Mouse (Mus musculus): ENCODE data around the gene Zfp609. TPM values are rescaled to one million over a fixed set of nuclear protein-coding genes. Genes with fewer than 3 reads are reported as not detected.

Gene Zfp609
- total and polyA plus RNA-seq, 2 experiments from 2014 or later, result 5.4 to 11.2 TPM

DNA sequence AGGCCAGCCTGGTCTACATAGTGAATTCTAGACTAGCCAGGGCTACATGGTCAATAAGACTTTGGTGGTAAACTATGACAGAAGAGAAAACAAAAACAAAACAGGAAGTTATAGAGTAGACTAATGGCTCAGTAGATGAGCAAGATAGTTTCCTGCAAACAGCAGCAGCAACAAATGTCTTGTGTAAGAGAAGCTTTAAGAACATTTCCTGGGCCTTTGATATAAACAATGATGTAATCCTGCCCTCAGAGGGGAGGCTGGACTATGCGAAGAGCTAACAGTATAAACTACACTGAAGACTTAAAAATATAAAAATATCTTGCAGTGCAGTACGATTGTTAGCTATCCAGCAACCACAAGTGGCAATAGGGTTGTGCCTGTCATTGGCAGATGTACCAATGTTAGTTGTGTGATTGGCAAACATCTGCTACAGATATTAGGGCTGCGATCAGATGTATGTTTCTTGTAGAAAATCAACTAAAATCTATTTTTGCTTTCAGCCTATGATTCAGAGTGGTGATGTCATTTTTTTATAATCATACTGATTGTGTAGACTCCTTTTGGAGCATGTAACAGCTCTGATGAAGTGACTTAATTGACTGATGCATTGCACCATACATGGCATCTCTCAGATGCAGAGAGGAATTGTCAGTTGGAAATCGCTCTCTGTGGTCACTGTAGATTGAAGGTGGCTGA, 146.3 kb downstream of the Zfp609 start:
- Histone ChIP-seq H3K9ac (replicated peaks; ENCODE audit: low read length, poor library complexity, severe bottlenecking) (no peak overlapping the region), H3K36me3 (ENCODE audit: insufficient read depth, low read length) (no peaks in the 10 kb centered on the region), H3K4me1 (ENCODE audit: insufficient read depth, low read length) (peaks cover 23% of the 10 kb centered on the region), H3K4me3 (ENCODE audit: low read depth, low read length) (no peak overlapping the region), H3K4me2 (ENCODE audit: low read depth, low read length, poor library complexity, severe bottlenecking) (no peak overlapping the region), H3K9me3 (ENCODE audit: low read length) (no peaks in the 10 kb centered on the region), H3K27ac (ENCODE audit: low read depth, low read length) (no peak overlapping the region), H3K27me3 (ENCODE audit: insufficient read depth, low read length) (no peaks in the 10 kb centered on the region)
- TF ChIP-seq CTCF (IDR thresholded peaks at IDR 0.05), result no peak
- DNase-seq (ENCODE audit: low spot score) (no peak), ATAC-seq (ENCODE audit: low FRiP score) (no peak)
- 86% methylated on average over 4 of the region's 4 CpGs for WGBS

DNA sequence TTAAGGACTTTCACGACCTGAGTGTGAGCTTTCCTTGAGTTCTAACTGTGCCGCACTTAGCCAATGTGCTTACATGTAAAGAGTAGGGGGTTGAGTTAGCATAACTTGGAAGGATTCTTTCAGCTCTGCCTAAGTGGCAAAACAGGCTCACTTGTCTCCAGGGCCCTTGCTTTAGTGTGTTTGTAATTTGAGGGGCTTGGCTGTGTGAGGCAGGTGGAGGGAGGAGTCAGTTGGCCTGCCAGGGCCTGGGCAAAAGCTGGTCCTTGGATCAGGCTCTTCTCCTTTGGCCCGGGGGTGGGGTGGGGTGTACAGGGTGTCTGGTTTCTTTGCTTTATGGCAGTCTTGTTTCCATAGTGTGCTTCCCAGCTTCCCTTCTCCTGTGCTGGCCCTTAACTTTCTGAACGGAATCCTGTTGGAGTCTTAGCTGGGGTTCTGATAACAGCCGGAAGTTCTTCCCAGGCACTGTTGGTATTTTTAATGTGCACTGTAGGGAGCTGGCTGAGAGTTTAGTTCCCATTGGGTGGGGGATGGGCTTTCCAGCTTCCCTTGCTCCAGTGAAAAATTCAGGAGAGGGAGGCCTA, 148.1 kb downstream of the Zfp609 start:
- Histone ChIP-seq H3K9me3 (ENCODE audit: low read length) (no peaks in the 10 kb centered on the region), H3K36me3 (ENCODE audit: insufficient read depth, low read length) (no peaks in the 10 kb centered on the region), H3K4me3 (ENCODE audit: low read depth, low read length) (peak overlapping the region; percentile 13), H3K4me2 (ENCODE audit: low read depth, low read length, poor library complexity, severe bottlenecking) (peak overlapping the region; percentile 45), H3K9ac (replicated peaks; ENCODE audit: low read length, poor library complexity, severe bottlenecking) (0 out of 2 replicates have a peak overlapping the region, but pooled peaks have one; percentile 33), H3K4me1 (ENCODE audit: insufficient read depth, low read length) (peaks cover 25% of the 10 kb centered on the region), H3K27me3 (ENCODE audit: insufficient read depth, low read length) (no peaks in the 10 kb centered on the region), H3K27ac (ENCODE audit: low read depth, low read length) (peak overlapping the region; percentile 47; the same call in 1 of the 2 replicates)
- ATAC-seq (ENCODE audit: low FRiP score) (no peak), DNase-seq (ENCODE audit: low spot score) (no peak)
- 24% methylated on average over 5 of the region's 5 CpGs for whole genome bisulfite sequencing
- TF ChIP-seq CTCF (IDR thresholded peaks at IDR 0.05), result no peak

DNA sequence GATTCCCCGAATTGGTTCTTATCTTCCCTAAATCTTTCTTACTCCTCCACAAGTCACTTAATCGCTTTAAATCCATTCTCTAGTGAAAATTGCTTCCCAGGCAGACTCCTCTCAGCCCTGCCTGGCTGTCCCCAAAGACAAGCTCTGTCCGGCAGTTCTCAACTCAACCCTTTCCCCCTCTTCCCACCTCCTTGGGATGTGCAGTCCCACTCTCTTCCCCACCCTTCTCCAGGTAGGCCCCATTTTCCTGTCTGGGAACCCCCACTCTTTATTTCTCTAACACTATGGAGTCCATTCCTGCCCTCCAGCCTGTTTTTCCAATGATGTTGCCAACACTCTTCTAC, 150.3 kb downstream of the Zfp609 start:
- 0% methylated on average over 3 of the region's 3 CpGs for whole genome bisulfite sequencing
- DNase-seq (ENCODE audit: low spot score) (no peak), ATAC-seq (ENCODE audit: low FRiP score) (no peak)
- Histone ChIP-seq H3K27me3 (ENCODE audit: insufficient read depth, low read length) (no peaks in the 10 kb centered on the region), H3K36me3 (ENCODE audit: insufficient read depth, low read length) (no peaks in the 10 kb centered on the region), H3K27ac (ENCODE audit: low read depth, low read length) (peak overlapping the region; percentile 80), H3K4me3 (ENCODE audit: low read depth, low read length) (peak overlapping the region; percentile 59), H3K4me1 (ENCODE audit: insufficient read depth, low read length) (peaks cover 25% of the 10 kb centered on the region), H3K9me3 (ENCODE audit: low read length) (no peaks in the 10 kb centered on the region), H3K4me2 (ENCODE audit: low read depth, low read length, poor library complexity, severe bottlenecking) (peak overlapping the region; percentile 87), H3K9ac (replicated peaks; ENCODE audit: low read length, poor library complexity, severe bottlenecking) (peak overlapping the region; percentile 76)
- TF ChIP-seq CTCF (IDR thresholded peaks at IDR 0.05), result no peak

DNA sequence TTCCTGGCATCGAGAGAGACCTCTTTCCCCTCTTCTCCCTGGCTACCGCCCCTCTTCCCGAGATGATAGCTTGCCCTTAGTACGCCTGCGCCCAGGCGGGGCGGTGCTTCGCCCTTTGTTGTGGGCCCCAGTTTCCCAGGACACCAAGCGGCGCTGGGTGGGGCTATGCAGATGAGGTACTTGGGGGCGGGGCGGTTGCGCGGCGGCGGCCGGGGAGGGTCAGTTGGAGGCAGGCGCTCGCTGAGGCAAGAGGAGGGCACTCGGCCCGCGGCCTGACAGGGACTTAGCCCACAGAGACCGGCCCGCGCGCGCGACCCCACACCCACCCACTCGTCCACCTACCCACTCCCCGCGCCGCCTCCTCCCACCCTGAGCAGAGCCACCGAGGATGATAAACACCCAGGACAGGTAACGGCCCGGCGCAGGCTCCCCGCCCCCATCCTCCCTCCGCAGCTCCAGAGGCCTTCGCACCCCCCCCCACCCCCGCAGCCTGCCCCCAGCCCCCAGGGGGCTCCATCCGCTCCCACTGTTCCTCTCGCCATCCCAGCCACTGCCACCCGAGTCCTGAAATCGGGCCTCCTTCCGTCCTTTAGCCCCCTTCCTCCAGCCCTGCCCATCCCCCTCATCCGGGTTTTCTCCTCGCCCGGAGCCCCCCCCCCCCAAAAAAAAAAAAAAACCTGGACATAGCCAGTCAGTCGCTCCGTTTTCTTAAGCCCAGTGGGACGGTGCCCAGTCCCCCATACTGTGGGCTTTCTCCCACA, 150.8 kb downstream of the Zfp609 start:
- H3K4me3 ChIP-seq (ENCODE audit: low read depth, low read length), result peak overlapping the region; percentile 59
- DNase-seq (ENCODE audit: low spot score) (peak; percentile 98), ATAC-seq (ENCODE audit: low FRiP score) (peak; percentile 97)
- TF ChIP-seq CTCF (IDR thresholded peaks at IDR 0.05), result 0 out of 2 replicates have a peak, but pooled peaks have one; percentile 19
- H3K9me3 ChIP-seq (ENCODE audit: low read length), result no peaks in the 10 kb centered on the region
- H3K4me2 ChIP-seq (ENCODE audit: low read depth, low read length, poor library complexity, severe bottlenecking), result peak overlapping the region; percentile 87
- peak overlapping the region; percentile 80 for H3K27ac ChIP-seq (ENCODE audit: low read depth, low read length)
- WGBS, result under 1% methylated on average over 27 of the region's 51 CpGs
- H3K27me3 ChIP-seq (ENCODE audit: insufficient read depth, low read length), result no peaks in the 10 kb centered on the region
- no peaks in the 10 kb centered on the region for H3K36me3 ChIP-seq (ENCODE audit: insufficient read depth, low read length)
- peaks cover 25% of the 10 kb centered on the region for H3K4me1 ChIP-seq (ENCODE audit: insufficient read depth, low read length)
- peak overlapping the region; percentile 76 for H3K9ac ChIP-seq (replicated peaks; ENCODE audit: low read length, poor library complexity, severe bottlenecking)

DNA sequence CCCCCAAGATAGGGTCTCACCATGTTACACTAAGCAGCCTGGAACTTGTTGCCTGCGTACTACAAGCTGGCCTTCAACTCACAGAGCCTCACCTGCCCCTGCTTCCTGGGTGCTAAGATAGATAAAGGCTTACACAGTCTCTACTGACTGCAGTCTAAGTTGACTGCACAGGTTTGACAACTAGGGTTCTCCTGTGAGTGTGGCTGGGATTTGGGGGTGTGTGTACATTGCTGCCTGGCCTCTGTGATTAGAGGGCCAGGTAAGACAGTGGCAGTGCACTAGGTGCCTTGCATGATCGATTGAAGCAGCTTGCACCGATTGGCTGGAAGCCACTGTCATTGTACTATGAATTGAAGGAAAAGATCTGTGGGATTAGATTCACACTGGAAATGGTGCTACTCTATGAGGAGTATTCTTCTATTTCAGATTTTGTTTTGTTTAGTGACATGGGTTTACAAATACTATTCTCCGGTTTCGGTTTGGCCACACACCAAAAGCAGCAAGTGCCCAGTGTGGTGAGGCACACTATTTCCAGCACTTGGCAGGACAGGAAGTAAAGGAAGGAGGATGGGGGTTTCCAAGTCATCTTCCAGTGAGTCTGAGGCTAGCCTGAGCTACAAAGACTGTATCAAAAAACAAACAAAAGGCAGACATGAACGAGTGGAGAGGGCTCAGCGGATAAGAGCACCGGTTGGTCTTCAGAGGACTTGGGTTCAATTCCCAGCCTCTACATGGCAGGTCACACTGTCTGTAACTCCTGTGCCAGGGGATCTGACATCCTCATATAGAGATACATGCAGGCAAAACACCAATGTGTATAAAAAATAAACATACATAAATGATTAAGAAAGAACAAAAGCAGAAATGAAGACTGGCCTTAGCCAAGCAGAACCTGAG, 151.7 kb downstream of the Zfp609 start:
- DNase-seq (ENCODE audit: low spot score), result no peak
- Histone ChIP-seq H3K36me3 (ENCODE audit: insufficient read depth, low read length) (no peaks in the 10 kb centered on the region), H3K4me1 (ENCODE audit: insufficient read depth, low read length) (peaks cover 25% of the 10 kb centered on the region), H3K4me2 (ENCODE audit: low read depth, low read length, poor library complexity, severe bottlenecking) (peak overlapping the region; percentile 87), H3K27ac (ENCODE audit: low read depth, low read length) (peak overlapping the region; percentile 80), H3K27me3 (ENCODE audit: insufficient read depth, low read length) (no peaks in the 10 kb centered on the region), H3K4me3 (ENCODE audit: low read depth, low read length) (peak overlapping the region; percentile 59), H3K9ac (replicated peaks; ENCODE audit: low read length, poor library complexity, severe bottlenecking) (peak overlapping the region; percentile 62), H3K9me3 (ENCODE audit: low read length) (no peaks in the 10 kb centered on the region)
- ATAC-seq (ENCODE audit: low FRiP score), result peak; percentile 47
- TF ChIP-seq CTCF (IDR thresholded peaks at IDR 0.05), result no peak
- WGBS, result 51% methylated on average over 8 of the region's 8 CpGs
